Mouse (Mus musculus): ENCODE measurements around the gene Clip2. TPM values are rescaled to one million over a fixed set of nuclear protein-coding genes. Genes with fewer than 3 reads are reported as not detected.

Clip2 gene
- polyA plus RNA-seq, 1 experiment from 2014 or later = 14.4 TPM

- Histone ChIP-seq H3K4me2 (ENCODE audit: low read length) (peak overlapping the region; percentile 97), H3K27ac (ENCODE audit: low read depth, low read length) (no peak overlapping the region), H3K9me3 (ENCODE audit: control insufficient read depth, low read length) (no peaks in the 10 kb centered on the region), H3K36me3 (ENCODE audit: control insufficient read depth, insufficient read depth, low read length) (no peaks in the 10 kb centered on the region), H3K4me1 (ENCODE audit: control insufficient read depth, insufficient read depth, low read depth, low read length) (peaks cover 7% of the 10 kb centered on the region), H3K4me3 (ENCODE audit: low read length) (peak overlapping the region; percentile 98), H3K27me3 (replicated peaks; ENCODE audit: control insufficient read depth, insufficient read depth, low read length) (no peaks in the 10 kb centered on the region), H3K9ac (ENCODE audit: low read depth, low read length) (peak overlapping the region; percentile 91)
- peak; percentile 97 for ATAC-seq
- 7% methylated on average over 30 of the region's 30 CpGs for WGBS
Measured at GRCm38 (mm10) chr5:134582221-134582907, 30.1 kb upstream of the Clip2 start.

GRCm38 (mm10) chr5:134581146-134581545, 28.9 kb upstream of the Clip2 start, which contains the start of gene Rfc2:
TSS of gene Rfc2 (plus strand) at chr5:134581366.
- H3K4me3 ChIP-seq (ENCODE audit: low read length) = no peak within 1 kb of the TSS
- H3K9ac ChIP-seq (ENCODE audit: low read depth, low read length) = no peak within 1 kb of the TSS
- H3K4me1 ChIP-seq (ENCODE audit: control insufficient read depth, insufficient read depth, low read depth, low read length) = peaks cover 7% of the 10 kb centered on the region
- no peak for ATAC-seq
- H3K27me3 ChIP-seq (replicated peaks; ENCODE audit: control insufficient read depth, insufficient read depth, low read length) = no peaks in the 10 kb centered on the region
- H3K9me3 ChIP-seq (ENCODE audit: control insufficient read depth, low read length) = no peaks in the 10 kb centered on the region
- no peak within 1 kb of the TSS for H3K27ac ChIP-seq (ENCODE audit: low read depth, low read length)
- H3K36me3 ChIP-seq (ENCODE audit: control insufficient read depth, insufficient read depth, low read length) = no peaks in the 10 kb centered on the region
- WGBS = 86% methylated on average over 5 of the region's 5 CpGs
- no peak within 1 kb of the TSS for H3K4me2 ChIP-seq (ENCODE audit: low read length)

- no peak for ATAC-seq
- Histone ChIP-seq H3K4me3 (ENCODE audit: low read length) (no peak overlapping the region), H3K9me3 (ENCODE audit: control insufficient read depth, low read length) (no peaks in the 10 kb centered on the region), H3K27ac (ENCODE audit: low read depth, low read length) (no peak overlapping the region), H3K9ac (ENCODE audit: low read depth, low read length) (no peak overlapping the region), H3K4me2 (ENCODE audit: low read length) (no peak overlapping the region), H3K4me1 (ENCODE audit: control insufficient read depth, insufficient read depth, low read depth, low read length) (peaks cover 7% of the 10 kb centered on the region), H3K36me3 (ENCODE audit: control insufficient read depth, insufficient read depth, low read length) (no peaks in the 10 kb centered on the region), H3K27me3 (replicated peaks; ENCODE audit: control insufficient read depth, insufficient read depth, low read length) (no peaks in the 10 kb centered on the region)
- WGBS = 67% methylated on average over 3 of the region's 3 CpGs
Measured at GRCm38 (mm10) chr5:134579135-134579534, 26.9 kb upstream of the Clip2 start.

GRCm38 (mm10) chr5:134577534-134577933, 25.3 kb upstream of the Clip2 start:
- H3K4me2 ChIP-seq (ENCODE audit: low read length) = no peak overlapping the region
- 92% methylated on average over 7 of the region's 7 CpGs for WGBS
- peaks cover 2% of the 10 kb centered on the region for H3K4me1 ChIP-seq (ENCODE audit: control insufficient read depth, insufficient read depth, low read depth, low read length)
- H3K27me3 ChIP-seq (replicated peaks; ENCODE audit: control insufficient read depth, insufficient read depth, low read length) = no peaks in the 10 kb centered on the region
- no peaks in the 10 kb centered on the region for H3K9me3 ChIP-seq (ENCODE audit: control insufficient read depth, low read length)
- no peak overlapping the region for H3K4me3 ChIP-seq (ENCODE audit: low read length)
- H3K27ac ChIP-seq (ENCODE audit: low read depth, low read length) = no peak overlapping the region
- no peak overlapping the region for H3K9ac ChIP-seq (ENCODE audit: low read depth, low read length)
- ATAC-seq = no peak
- H3K36me3 ChIP-seq (ENCODE audit: control insufficient read depth, insufficient read depth, low read length) = no peaks in the 10 kb centered on the region

GRCm38 (mm10) chr5:134576517-134577220, 24.4 kb upstream of the Clip2 start:
- Histone ChIP-seq H3K36me3 (ENCODE audit: control insufficient read depth, insufficient read depth, low read length) (no peaks in the 10 kb centered on the region), H3K27ac (ENCODE audit: low read depth, low read length) (no peak overlapping the region), H3K4me1 (ENCODE audit: control insufficient read depth, insufficient read depth, low read depth, low read length) (peaks cover 7% of the 10 kb centered on the region), H3K4me3 (ENCODE audit: low read length) (no peak overlapping the region), H3K9ac (ENCODE audit: low read depth, low read length) (no peak overlapping the region), H3K9me3 (ENCODE audit: control insufficient read depth, low read length) (no peaks in the 10 kb centered on the region), H3K27me3 (replicated peaks; ENCODE audit: control insufficient read depth, insufficient read depth, low read length) (no peaks in the 10 kb centered on the region), H3K4me2 (ENCODE audit: low read length) (no peak overlapping the region)
- 78% methylated on average over 14 of the region's 14 CpGs for WGBS
- no peak for ATAC-seq

- H3K4me2 ChIP-seq (ENCODE audit: low read length) = no peak overlapping the region
- no peaks in the 10 kb centered on the region for H3K9me3 ChIP-seq (ENCODE audit: control insufficient read depth, low read length)
- no peak overlapping the region for H3K27ac ChIP-seq (ENCODE audit: low read depth, low read length)
- H3K4me3 ChIP-seq (ENCODE audit: low read length) = no peak overlapping the region
- 93% methylated on average over 5 of the region's 5 CpGs for WGBS
- H3K9ac ChIP-seq (ENCODE audit: low read depth, low read length) = no peak overlapping the region
- H3K36me3 ChIP-seq (ENCODE audit: control insufficient read depth, insufficient read depth, low read length) = no peaks in the 10 kb centered on the region
- H3K4me1 ChIP-seq (ENCODE audit: control insufficient read depth, insufficient read depth, low read depth, low read length) = peaks cover 7% of the 10 kb centered on the region
- ATAC-seq = no peak
- H3K27me3 ChIP-seq (replicated peaks; ENCODE audit: control insufficient read depth, insufficient read depth, low read length) = no peaks in the 10 kb centered on the region
Measured at GRCm38 (mm10) chr5:134575833-134576232, 23.6 kb upstream of the Clip2 start.

- Histone ChIP-seq H3K27ac (ENCODE audit: low read depth, low read length) (no peak overlapping the region), H3K9ac (ENCODE audit: low read depth, low read length) (peak overlapping the region; percentile 70), H3K27me3 (replicated peaks; ENCODE audit: control insufficient read depth, insufficient read depth, low read length) (no peaks in the 10 kb centered on the region), H3K9me3 (ENCODE audit: control insufficient read depth, low read length) (no peaks in the 10 kb centered on the region), H3K4me3 (ENCODE audit: low read length) (peak overlapping the region; percentile 60), H3K4me2 (ENCODE audit: low read length) (peak overlapping the region; percentile 97), H3K36me3 (ENCODE audit: control insufficient read depth, insufficient read depth, low read length) (no peaks in the 10 kb centered on the region), H3K4me1 (ENCODE audit: control insufficient read depth, insufficient read depth, low read depth, low read length) (peaks cover 7% of the 10 kb centered on the region)
- WGBS = 39% methylated on average over 10 of the region's 10 CpGs
- peak; percentile 57 for ATAC-seq
Measured at GRCm38 (mm10) chr5:134572508-134573214, 20.4 kb upstream of the Clip2 start.

- Histone ChIP-seq H3K36me3 (ENCODE audit: control insufficient read depth, insufficient read depth, low read length) (no peaks in the 10 kb centered on the region), H3K4me1 (ENCODE audit: control insufficient read depth, insufficient read depth, low read depth, low read length) (peaks cover 7% of the 10 kb centered on the region), H3K9ac (ENCODE audit: low read depth, low read length) (peak overlapping the region; percentile 70), H3K4me3 (ENCODE audit: low read length) (peak overlapping the region; percentile 60), H3K27me3 (replicated peaks; ENCODE audit: control insufficient read depth, insufficient read depth, low read length) (no peaks in the 10 kb centered on the region), H3K9me3 (ENCODE audit: control insufficient read depth, low read length) (no peaks in the 10 kb centered on the region), H3K4me2 (ENCODE audit: low read length) (peak overlapping the region; percentile 97), H3K27ac (ENCODE audit: low read depth, low read length) (peak overlapping the region; percentile 80)
- peak; percentile 85 for ATAC-seq
- 2% methylated on average over 23 of the region's 23 CpGs for WGBS
Measured at GRCm38 (mm10) chr5:134571730-134572507, 19.7 kb upstream of the Clip2 start.

Measured in hindbrain, embryonic 16.5 days (tissue).